Mouse (Mus musculus) MEL (cell line): ENCODE data around the gene Siah1a. TPM values are rescaled to one million over a fixed set of nuclear protein-coding genes. Genes with fewer than 3 reads are reported as not detected.

Source experiments
- DNase-seq: peaks from one replicate; pipeline ENCODE4 v3.0.0; 2011; ENCODE audit warnings: low read depth, low spot score
- H3K27ac ChIP-seq: 2 replicates; pipeline ENCODE4 v1.5.1; 2012; ENCODE audit warnings: low read depth, mild to moderate bottlenecking, control low read depth, low read length, moderate library complexity; ENCODE audit not compliant: control insufficient read depth
- H3K27me3 ChIP-seq, 2 experiments: fragments of 150-350 bp in 1 of 2; sonication (generic) in 1 of 2; 2 replicates each; pipeline ENCODE4 v1.6.1; 2012; ENCODE audit warnings: low read length in 2 of 2, mild to moderate bottlenecking in 2 of 2, improper control_type of control experiment in 1 of 2, moderate library complexity in 1 of 2; ENCODE audit not compliant: insufficient read depth in 2 of 2, control insufficient read depth in 1 of 2
- H3K36me3 ChIP-seq, 2 experiments: 2 replicates each; pipeline ENCODE4 v1.6.1; 2012 to 2014; ENCODE audit warnings: low read length in 2 of 2, improper control_type of control experiment in 1 of 2, inconsistent platforms in 1 of 2, mild to moderate bottlenecking in 1 of 2; ENCODE audit not compliant: insufficient read depth in 2 of 2, control insufficient read depth in 1 of 2
- H3K4me1 ChIP-seq, 2 experiments: fragments of 150-350 bp in 1 of 2; sonication (generic) in 1 of 2; 2 replicates each; pipeline ENCODE4 v1.6.1; 2012; ENCODE audit warnings: low read length in 2 of 2, improper control_type of control experiment in 1 of 2, mild to moderate bottlenecking in 1 of 2; ENCODE audit not compliant: insufficient read depth in 2 of 2, control insufficient read depth in 1 of 2
- H3K4me3 ChIP-seq, 2 experiments: fragments of 150-350 bp in 1 of 2; sonication (generic) in 1 of 2; 2 replicates each; pipeline ENCODE4 v1.5.1; 2012; ENCODE audit warnings: low read depth in 2 of 2, low read length in 2 of 2, mild to moderate bottlenecking in 2 of 2, moderate library complexity in 2 of 2, control low read depth in 1 of 2, improper control_type of control experiment in 1 of 2; ENCODE audit not compliant: control insufficient read depth in 1 of 2, insufficient read depth in 1 of 2
- H3K79me2 ChIP-seq: 2 replicates; pipeline ENCODE4 v1.6.1; 2012; ENCODE audit warnings: mild to moderate bottlenecking, low read length, moderate library complexity; ENCODE audit not compliant: control insufficient read depth, poor library complexity, insufficient read depth
- H3K9ac ChIP-seq: 2 replicates; pipeline ENCODE4 v1.6.1; 2012; ENCODE audit warnings: low read depth, mild to moderate bottlenecking, control low read depth, low read length, moderate library complexity; ENCODE audit not compliant: control insufficient read depth, poor library complexity, severe bottlenecking
- H3K9me3 ChIP-seq: fragments of 150-350 bp; sonication (generic); replicated peaks from 2 replicates; pipeline ENCODE4 v1.6.1; 2012; ENCODE audit warnings: mild to moderate bottlenecking, low read length, improper control_type of control experiment, moderate library complexity; ENCODE audit not compliant: insufficient read depth
- BHLHE40 ChIP-seq: IDR thresholded peaks from 2 replicates; pipeline ENCODE4 v1.6.1; 2012; ENCODE audit warnings: low read depth, mild to moderate bottlenecking, inconsistent platforms, low read length, improper control_type of control experiment, borderline replicate concordance
- CTCF ChIP-seq, 3 experiments: IDR thresholded peaks in 2 of 3; conservative IDR thresholded peaks in 1 of 3; 2 replicates each; pipeline ENCODE4 v1.5.1; 2011 to 2012; ENCODE audit warnings: low read length in 3 of 3, low read depth in 2 of 3, mild to moderate bottlenecking in 2 of 3, improper control_type of control experiment in 1 of 3, inconsistent platforms in 1 of 3, mixed read lengths in 1 of 3, moderate library complexity in 1 of 3; ENCODE audit not compliant: control insufficient read depth in 1 of 3, insufficient read depth in 1 of 3, poor library complexity in 1 of 3, severe bottlenecking in 1 of 3
- ETS1 ChIP-seq: IDR thresholded peaks from 2 replicates; pipeline ENCODE4 v1.6.1; 2012; ENCODE audit warnings: low read depth, mild to moderate bottlenecking, inconsistent platforms, low read length, improper control_type of control experiment, moderate library complexity
- MAFK ChIP-seq: IDR thresholded peaks from 2 replicates; pipeline ENCODE4 v1.6.1; 2011; ENCODE audit warnings: low read depth, mild to moderate bottlenecking, low read length, improper control_type of control experiment, borderline replicate concordance
- MAX ChIP-seq: IDR thresholded peaks from 2 replicates; pipeline ENCODE4 v1.6.1; 2011; ENCODE audit warnings: low read length, improper control_type of control experiment
- MYB ChIP-seq: IDR thresholded peaks from 2 replicates; pipeline ENCODE4 v1.6.1; 2011; ENCODE audit warnings: mild to moderate bottlenecking, low read depth, low read length, improper control_type of control experiment
- MYC ChIP-seq: IDR thresholded peaks from 2 replicates; pipeline ENCODE4 v1.6.1; 2011; ENCODE audit warnings: low read depth, mild to moderate bottlenecking, low read length, improper control_type of control experiment, moderate library complexity
- NRF1 ChIP-seq: IDR thresholded peaks from 2 replicates; pipeline ENCODE4 v1.6.1; 2014; ENCODE audit warnings: low read depth, mild to moderate bottlenecking, inconsistent platforms, low read length, improper control_type of control experiment, moderate library complexity; ENCODE audit not compliant: poor library complexity, insufficient read depth, severe bottlenecking
- POLR2A ChIP-seq, 2 experiments: IDR thresholded peaks; 2 replicates each; pipeline ENCODE4 v1.6.1; 2011 to 2012; ENCODE audit warnings: low read length in 2 of 2, mild to moderate bottlenecking in 2 of 2, control low read depth in 1 of 2, improper control_type of control experiment in 1 of 2, low read depth in 1 of 2, moderate library complexity in 1 of 2; ENCODE audit not compliant: control insufficient read depth in 1 of 2, insufficient read depth in 1 of 2, poor library complexity in 1 of 2
- POLR2AphosphoS5 ChIP-seq: IDR thresholded peaks from 2 replicates; pipeline ENCODE4 v1.6.1; 2012; ENCODE audit warnings: low read depth, borderline replicate concordance, mild to moderate bottlenecking, inconsistent platforms, low read length, moderate library complexity, mixed read lengths
- TAL1 ChIP-seq: IDR thresholded peaks from 2 replicates; pipeline ENCODE4 v1.6.1; 2012; ENCODE audit warnings: mild to moderate bottlenecking, inconsistent platforms, low read length, moderate library complexity, mixed read lengths
- TCF12 ChIP-seq: IDR thresholded peaks from 2 replicates; pipeline ENCODE4 v1.6.1; 2014; ENCODE audit warnings: low read depth, mild to moderate bottlenecking, inconsistent platforms, low read length, improper control_type of control experiment, moderate library complexity
- UBTF ChIP-seq: IDR thresholded peaks from 2 replicates; pipeline ENCODE4 v1.6.1; 2012; ENCODE audit warnings: low read depth, mild to moderate bottlenecking, inconsistent platforms, low read length, improper control_type of control experiment, moderate library complexity, borderline replicate concordance; ENCODE audit not compliant: insufficient read depth
- ZC3H11A ChIP-seq: IDR thresholded peaks from 2 replicates; pipeline ENCODE4 v1.6.1; 2012; ENCODE audit warnings: low read depth, mild to moderate bottlenecking, inconsistent platforms, low read length, improper control_type of control experiment
- ZKSCAN1 ChIP-seq: IDR thresholded peaks from 2 replicates; pipeline ENCODE4 v1.6.1; 2012; ENCODE audit warnings: low read depth, mild to moderate bottlenecking, inconsistent platforms, low read length, improper control_type of control experiment, moderate library complexity
- polyA plus RNA-seq, 2 experiments: library from polyadenylated mRNA; stranded (reverse) in 1 of 2; unstranded in 1 of 2; fragments of >175 nt in 1 of 2; fragments of >200 nt in 1 of 2; gene quantifications; 2 replicates each; pipeline versions ENCODE4 v1.2.1 to v1.2.4; 2012; ENCODE audit warnings: low replicate concordance in 2 of 2, low read depth in 1 of 2; ENCODE audit not compliant: insufficient read length in 2 of 2, insufficient read depth in 1 of 2, missing spikeins in 1 of 2
- total RNA-seq: library from RNA; depleted of rRNA; stranded (reverse); fragments of 300-350 nt; gene quantifications from 2 replicates; pipeline ENCODE4 v1.2.3, GENCODE M21; 2012

Gene Siah1a
- total and polyA plus RNA-seq, 3 experiments, result 8.3 to 12.2 TPM; not detected in 1

DNA sequence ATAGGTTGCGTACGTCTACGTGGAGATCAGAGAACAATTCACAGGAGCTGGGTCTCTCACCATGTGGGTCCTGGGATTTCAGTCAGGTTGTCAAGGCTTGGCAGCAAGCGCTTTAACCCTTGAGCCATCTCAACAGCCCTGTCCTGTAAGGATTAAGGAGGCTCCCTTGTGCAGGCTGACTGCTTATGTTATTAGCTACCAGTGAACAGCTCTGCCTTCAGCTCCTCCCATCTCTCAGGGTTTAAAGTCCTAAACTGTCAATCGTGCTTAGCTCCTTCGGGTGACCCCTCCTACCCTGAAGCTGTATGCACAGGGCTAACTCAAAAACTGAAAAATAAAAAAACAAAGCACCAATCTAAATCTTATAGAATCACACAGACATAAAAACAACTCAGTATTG, 45.8 kb upstream of the Siah1a start:
- Histone ChIP-seq H3K27ac (no peak overlapping the region), H3K4me3 (no peak overlapping the region), H3K9ac (no peak overlapping the region), H3K79me2 (no peaks in the 10 kb centered on the region), H3K9me3 (no peaks in the 10 kb centered on the region), H3K4me1 (no peaks in the 10 kb centered on the region), H3K36me3 (no peaks in the 10 kb centered on the region), H3K27me3 (peaks cover 0 to 3% of the 10 kb centered on the region in 2 experiments; a peak in 1 of 4 replicates)
- DNase-seq, result no peak
- TF ChIP-seq MAX, result no peak
- no peak for TF ChIP-seq TCF12
- no peak for TF ChIP-seq UBTF
- TF ChIP-seq NRF1, result no peak
- TF ChIP-seq, all 39 proteins: peak for 0

GRCm38 (mm10) chr8:86789576-86789975, 43.8 kb upstream of the Siah1a start:
- Histone ChIP-seq H3K9ac (no peak overlapping the region), H3K4me3 (no peak overlapping the region), H3K4me1 (no peaks in the 10 kb centered on the region), H3K79me2 (no peaks in the 10 kb centered on the region), H3K27me3 (peaks cover 0 to 3% of the 10 kb centered on the region in 2 experiments; a peak in 1 of 4 replicates), H3K27ac (no peak overlapping the region), H3K9me3 (no peaks in the 10 kb centered on the region), H3K36me3 (no peaks in the 10 kb centered on the region)
- no peak for DNase-seq
- TF ChIP-seq POLR2A (IDR thresholded peaks at IDR 0.05; ENCODE audit: control insufficient read depth in 1 of 2, insufficient read depth in 1 of 2, low read depth in 1 of 2, low read length in 2 of 2, poor library complexity in 1 of 2), result no peak
- TF ChIP-seq MAFK, result no peak
- no peak for TF ChIP-seq CTCF (IDR thresholded peaks at IDR 0.05 in 2 of 3, conservative IDR thresholded peaks at IDR 0.05 in 1 of 3; ENCODE audit: control insufficient read depth in 1 of 3, insufficient read depth in 1 of 3, low read depth in 2 of 3, low read length in 3 of 3, poor library complexity in 1 of 3, severe bottlenecking in 1 of 3)
- no peak for TF ChIP-seq ZC3H11A
- no peak for TF ChIP-seq BHLHE40
- TF ChIP-seq MYB, result no peak

GRCm38 (mm10) chr8:86787891-86788420, 42.2 kb upstream of the Siah1a start:
- no peak for DNase-seq
- peaks cover 0 to 3% of the 10 kb centered on the region in 2 experiments; a peak in 1 of 4 replicates for H3K27me3 ChIP-seq
- H3K36me3 ChIP-seq, result no peaks in the 10 kb centered on the region
- H3K9me3 ChIP-seq, result no peaks in the 10 kb centered on the region
- TF ChIP-seq ZC3H11A (no peak), TAL1 (no peak), ETS1 (no peak), MYC (no peak), ZKSCAN1 (no peak), POLR2AphosphoS5 (no peak)
- no peaks in the 10 kb centered on the region for H3K79me2 ChIP-seq
- no peak overlapping the region for H3K4me3 ChIP-seq
- H3K4me1 ChIP-seq, result no peaks in the 10 kb centered on the region
- H3K9ac ChIP-seq, result no peak overlapping the region
- H3K27ac ChIP-seq, result no peak overlapping the region
